Mouse (Mus musculus): ENCODE data around the gene Zfp710.

Gene Zfp710

DNA sequence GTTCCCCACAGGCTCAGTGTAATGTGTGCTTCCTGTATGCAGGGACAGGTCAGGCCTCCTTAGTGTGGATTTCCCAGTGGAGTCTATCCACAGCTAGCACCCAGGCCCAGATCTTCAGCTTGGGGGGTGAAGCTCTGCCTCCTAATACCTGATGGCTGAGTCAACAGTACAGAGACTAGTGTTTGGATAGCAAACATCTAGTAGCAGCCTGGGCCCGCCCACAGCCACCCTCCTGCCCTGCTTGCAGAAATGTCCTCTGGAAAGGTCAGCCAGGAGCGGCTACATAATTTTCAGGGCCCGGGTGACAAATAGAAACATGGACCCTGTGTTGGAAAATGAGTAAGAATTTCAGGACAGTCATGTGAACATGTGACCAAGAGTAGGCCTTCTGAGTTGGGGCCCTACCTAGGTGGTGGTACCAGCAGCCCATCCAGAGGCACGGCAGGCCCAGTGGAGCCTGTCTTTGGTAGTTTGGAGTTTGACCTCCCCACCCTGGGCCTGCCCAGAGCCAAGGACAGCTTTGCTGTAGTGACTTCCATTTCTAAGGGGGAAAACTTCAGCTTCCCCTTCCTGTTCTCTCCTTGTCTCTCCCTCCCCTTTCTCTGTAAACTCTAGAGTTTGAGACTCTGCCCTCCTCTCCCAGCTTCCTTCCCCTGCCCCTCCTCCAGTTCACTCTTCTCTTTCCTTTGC, 32.5 kb downstream of the Zfp710 start:
- DNase-seq (ENCODE audit: low read depth, low spot score), result peak; percentile 60

DNA sequence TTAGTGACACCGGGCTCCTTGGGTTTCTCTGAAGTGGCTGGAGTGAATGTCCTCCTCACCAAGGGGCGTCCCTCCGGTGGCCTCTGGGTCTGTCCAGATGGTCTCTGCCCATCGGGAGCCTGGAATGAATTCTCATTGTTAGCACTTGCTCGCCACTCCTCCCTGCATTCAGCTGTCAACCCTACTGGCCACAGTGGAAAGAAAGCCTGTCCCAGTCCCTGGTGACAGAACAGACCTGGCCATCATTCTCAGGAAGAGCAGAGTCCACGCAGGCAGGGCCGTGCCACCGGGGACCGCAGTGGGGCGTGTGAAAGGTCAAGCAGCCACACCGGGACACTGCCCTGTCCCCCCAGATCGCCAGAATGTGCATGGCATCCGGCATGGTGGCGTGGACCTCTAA, 33.2 kb downstream of the Zfp710 start:
- DNase-seq (ENCODE audit: low read depth, low spot score), result no peak

GRCm38 (mm10) chr7:80058405-80059063, 33.9 kb downstream of the Zfp710 start:
- no peak for DNase-seq (ENCODE audit: low read depth, low spot score)

DNA sequence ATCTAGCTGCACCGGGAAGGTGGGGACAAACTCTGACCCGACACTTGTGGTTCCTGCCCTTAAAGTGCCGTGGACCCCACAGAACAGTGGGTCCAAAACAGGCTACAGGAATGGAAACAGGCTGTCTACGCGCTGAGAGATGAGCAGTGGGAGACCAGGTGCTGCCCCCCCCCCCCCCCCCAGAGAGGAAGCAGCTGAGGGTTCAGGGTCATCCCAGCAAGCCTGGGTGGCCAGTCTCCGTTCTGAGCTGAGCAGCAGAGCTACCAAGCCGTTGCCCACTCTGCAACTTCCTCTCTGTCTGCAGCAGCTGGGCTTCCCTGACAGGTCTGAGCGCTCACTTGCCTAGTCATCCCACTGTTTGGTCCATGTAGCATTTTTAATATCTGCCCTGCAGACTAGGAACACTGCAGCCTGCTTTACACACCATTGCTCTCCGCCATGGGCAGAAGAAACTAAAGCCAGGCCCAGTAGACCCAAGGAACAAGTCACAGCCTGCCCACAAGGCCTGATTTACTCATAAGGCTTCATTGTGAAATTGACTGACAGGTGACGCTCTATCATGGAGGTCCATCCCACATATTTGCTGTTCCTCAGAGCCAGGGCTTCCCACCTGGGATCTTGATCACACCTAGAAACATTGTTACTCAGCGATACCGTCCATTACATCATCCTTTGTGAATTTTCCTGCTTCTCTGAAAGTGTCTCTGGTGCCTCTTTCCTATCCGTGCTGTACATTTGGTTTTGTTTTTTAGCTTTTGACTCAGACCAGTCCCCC, 34.6 kb downstream of the Zfp710 start:
- no peak for DNase-seq (ENCODE audit: low read depth, low spot score)

DNA sequence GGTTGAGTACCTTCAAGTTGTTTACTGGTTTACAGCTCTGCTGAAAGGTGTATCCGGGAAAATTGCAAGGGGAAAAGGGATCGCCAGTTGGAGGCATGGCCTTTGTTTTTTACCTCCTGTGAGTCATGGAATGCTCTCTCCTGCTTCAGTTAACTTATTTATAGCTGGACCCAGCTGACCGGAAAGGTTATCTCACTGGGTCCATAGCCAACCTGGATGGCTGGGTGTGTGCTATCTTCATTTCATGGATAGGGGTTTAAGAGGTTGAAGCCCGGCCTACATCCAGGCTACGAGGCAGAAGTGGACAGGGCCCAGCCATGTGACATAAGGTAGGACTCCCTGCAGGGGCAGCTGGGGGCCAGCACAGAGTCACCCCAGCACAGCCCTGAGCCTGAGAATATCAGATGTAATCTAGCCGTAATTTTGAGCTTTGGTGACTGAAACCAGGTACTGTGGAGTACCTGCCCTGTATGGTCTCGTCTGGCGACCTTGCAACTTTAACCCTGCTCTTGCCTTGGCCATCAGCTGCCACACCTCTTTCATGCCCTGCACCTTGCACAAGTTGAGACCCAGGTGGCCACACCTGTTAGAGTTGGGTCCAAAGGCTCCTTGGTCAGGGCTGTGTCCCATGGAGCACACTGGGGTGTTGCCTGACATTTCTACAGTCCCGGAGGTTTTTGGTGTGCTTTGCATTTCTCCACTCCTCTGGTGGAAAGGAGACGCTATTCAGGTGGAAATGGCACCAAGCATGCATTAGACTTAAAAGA, 35.6 kb downstream of the Zfp710 start:
- DNase-seq (ENCODE audit: low read depth, low spot score), result no peak

DNA sequence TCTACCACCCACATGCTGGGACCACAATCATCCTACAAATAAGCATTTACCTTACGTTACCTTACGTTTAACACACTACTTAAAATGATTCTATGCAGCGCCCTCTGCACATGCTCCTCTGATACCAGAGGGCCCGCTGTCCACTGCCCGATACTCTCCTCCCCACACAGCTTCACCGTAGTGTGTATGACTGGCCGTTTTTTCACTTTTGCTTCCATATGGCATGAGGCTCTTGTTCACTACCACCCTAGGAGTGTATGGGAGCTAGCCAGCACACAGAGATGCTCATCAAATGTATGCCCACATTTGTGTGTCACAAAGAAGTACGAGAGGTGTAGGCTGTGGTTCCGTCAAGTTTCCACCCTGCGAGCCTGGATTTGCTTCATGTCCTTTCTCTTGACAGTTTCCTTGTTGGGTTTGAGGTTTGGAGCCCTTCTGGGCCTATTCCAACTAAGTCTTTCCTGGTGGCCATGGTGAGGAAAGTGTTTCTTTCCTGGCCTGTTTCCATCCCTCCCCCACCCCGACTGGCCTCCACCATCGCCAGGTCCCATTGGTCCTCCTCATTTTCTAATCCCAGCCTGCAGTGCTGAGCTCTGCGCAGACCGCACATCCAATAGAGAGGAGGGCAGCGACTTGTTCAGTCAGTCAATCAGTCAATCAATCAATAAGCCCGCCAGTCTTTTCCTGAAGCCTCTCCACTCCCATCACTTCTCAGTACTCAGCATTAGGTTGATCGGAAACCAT, 37.6 kb downstream of the Zfp710 start:
- no peak for DNase-seq (ENCODE audit: low read depth, low spot score)

- no peak for DNase-seq (ENCODE audit: low read depth, low spot score)
Observed at GRCm38 (mm10) chr7:80063244-80063643, 38.6 kb downstream of the Zfp710 start.

DNA sequence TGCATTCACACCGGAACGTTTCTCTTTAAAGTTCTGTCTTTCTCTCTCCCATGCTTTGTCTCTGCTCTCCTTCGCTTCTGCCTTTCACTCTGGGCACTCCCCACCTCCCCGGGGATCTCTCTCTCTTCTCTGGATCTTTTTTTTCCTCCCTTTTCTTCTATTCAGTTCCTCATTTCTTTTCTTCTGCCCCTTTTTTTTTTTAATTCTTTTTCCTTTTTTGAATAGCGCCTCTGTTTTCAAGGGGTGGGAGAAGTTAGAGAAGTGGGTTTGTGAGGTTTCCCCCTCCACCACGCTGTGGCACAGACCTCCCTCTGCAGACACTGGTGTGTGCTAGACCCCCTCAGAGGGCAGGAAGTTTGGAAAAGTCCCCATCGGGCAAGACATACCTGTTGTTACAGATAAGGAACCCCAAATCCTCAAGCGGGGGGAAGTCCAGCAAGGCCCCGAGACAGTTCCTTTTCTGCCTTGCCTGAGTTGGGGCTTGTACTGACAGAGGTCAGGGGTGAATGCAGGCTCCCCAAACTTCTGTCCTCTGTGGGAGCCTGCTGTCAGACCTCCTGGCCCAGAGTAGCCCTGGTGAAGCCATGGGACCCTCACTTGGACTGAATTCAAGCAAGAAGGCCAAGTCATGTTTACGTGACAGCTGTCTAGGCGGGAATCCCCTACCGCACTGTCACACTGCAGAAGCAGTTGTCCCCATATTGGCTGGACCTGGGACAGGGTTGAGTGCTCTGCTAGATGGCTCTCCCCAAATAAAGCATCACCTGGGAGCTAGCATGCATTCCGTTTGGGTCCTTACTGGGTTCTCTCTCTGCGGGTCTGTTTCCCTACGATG, 39.5 kb downstream of the Zfp710 start:
- DNase-seq (ENCODE audit: low read depth, low spot score), result no peak

DNA sequence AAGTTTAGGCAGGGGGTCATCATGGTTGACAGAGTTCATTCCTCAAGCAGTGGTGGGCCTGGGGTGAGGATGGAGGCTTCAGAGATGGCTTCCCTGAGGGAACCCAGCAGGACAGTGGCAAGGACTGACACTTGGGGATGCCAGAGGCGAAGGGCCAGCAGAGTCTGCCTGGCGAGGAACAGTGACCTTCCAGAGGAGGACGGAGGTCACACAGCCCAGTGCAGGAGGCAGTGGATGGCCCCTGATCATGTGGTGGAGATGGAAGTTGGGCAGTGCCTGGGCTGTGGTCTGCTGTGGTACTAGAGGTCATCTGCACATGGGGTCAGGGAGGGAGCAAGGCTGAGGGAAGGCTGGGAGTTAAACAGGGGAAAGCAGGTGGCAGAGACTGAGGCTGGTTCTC, 40.6 kb downstream of the Zfp710 start:
- no peak for DNase-seq (ENCODE audit: low read depth, low spot score)

DNA sequence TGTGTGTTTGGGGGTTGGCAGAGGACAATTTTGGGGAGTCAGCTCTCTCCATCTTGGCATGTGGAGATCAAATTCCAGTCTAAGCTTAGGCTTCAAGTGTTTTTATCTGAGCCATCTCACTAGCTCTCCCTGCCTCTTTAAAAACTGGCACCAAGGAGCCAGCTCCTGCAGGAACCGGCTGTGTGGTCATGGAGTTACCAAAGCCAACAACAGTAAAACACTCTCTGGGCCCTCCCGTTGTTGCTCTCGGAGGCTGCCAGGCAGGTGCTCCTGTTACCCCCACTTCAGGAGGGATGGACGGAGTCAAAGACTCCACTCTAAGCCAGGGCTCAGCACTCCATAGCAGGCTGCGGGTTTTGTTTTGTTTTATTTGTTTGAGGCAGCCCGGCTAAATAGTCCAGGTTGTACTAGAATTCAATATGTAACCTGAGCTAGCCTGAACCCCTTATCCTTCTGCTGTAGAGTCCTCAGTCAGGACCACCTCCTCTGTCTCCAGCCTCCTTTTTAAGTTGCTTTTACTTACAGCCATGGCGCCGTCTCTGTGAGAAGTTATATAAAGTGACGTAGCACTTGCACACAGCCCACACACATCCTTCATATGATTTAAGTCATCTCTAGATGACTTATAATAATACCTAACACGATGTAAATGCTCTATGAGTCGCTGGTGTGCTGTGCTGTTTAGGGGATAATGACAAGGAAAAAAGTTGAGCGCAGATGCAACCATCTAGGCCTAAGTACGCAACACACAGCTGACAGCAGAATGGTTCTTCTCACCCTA, 42.3 kb downstream of the Zfp710 start:
- DNase-seq (ENCODE audit: low read depth, low spot score), result no peak

- DNase-seq (ENCODE audit: low read depth, low spot score), result no peak
Observed at GRCm38 (mm10) chr7:80068341-80068740, 43.7 kb downstream of the Zfp710 start.

- no peak for DNase-seq (ENCODE audit: low read depth, low spot score)
Observed at GRCm38 (mm10) chr7:80069615-80070327, 45.2 kb downstream of the Zfp710 start.

GRCm38 (mm10) chr7:80071209-80071608, 46.6 kb downstream of the Zfp710 start:
- DNase-seq (ENCODE audit: low read depth, low spot score), result no peak

- no peak for DNase-seq (ENCODE audit: low read depth, low spot score)
Observed at GRCm38 (mm10) chr7:80072297-80072696, 47.7 kb downstream of the Zfp710 start.

DNA sequence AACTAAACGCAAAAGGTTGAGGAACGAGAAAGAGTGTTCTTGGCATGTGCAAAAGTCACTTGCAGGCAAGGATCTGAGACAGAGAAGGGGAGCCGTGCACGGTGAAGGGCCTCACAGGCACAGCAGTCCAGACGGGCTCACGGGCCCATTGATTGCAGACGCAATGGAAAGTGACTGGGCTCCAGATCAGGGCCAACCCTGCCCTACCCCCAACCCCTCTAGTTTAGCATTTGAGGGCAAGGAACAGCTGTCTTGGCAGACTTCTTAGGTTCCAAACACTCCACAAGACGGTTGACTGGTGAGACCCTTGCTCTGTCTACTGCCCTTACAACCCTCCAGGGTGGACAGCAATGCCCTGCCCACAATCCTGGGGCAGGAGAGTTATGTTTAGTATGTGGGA, 48.9 kb downstream of the Zfp710 start:
- no peak for DNase-seq (ENCODE audit: low read depth, low spot score)

- DNase-seq (ENCODE audit: low read depth, low spot score), result no peak
Observed at GRCm38 (mm10) chr7:80074921-80075441, 50.4 kb downstream of the Zfp710 start.

DNA sequence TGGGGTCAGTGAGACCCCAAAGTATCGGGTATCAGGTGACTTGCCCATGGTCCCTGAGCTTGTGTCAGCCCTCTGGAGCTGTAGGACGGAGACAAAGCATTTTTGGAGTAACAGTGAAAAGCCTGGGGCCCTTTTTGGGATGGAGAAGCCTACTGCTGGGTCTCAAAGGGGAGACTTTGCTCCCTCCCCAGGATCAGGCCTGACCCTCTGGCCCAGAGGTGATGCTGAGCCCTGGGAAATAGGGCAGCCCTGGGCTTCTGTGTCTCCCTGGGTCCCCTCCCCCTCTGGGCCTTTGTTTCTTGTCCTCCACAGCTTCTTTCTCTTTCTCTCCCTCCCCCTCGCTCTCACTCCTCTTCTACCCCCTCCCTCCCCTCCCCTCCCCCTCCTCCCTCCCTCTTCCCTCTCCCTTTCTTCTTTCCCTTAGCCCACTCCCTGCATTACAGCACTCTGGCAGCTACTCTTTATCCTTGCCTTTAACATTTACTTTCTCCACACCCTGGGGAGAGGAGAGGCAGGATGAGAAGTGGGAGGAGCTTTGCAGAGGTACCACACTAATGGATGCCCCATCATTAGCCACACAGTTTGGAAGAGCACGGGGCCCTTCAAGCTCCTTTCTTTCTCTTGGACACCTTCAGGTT, 51.5 kb downstream of the Zfp710 start:
- DNase-seq (ENCODE audit: low read depth, low spot score), result no peak
